Mouse (Mus musculus): Measurements from ENCODE around the gene Tbl3.

DNA sequence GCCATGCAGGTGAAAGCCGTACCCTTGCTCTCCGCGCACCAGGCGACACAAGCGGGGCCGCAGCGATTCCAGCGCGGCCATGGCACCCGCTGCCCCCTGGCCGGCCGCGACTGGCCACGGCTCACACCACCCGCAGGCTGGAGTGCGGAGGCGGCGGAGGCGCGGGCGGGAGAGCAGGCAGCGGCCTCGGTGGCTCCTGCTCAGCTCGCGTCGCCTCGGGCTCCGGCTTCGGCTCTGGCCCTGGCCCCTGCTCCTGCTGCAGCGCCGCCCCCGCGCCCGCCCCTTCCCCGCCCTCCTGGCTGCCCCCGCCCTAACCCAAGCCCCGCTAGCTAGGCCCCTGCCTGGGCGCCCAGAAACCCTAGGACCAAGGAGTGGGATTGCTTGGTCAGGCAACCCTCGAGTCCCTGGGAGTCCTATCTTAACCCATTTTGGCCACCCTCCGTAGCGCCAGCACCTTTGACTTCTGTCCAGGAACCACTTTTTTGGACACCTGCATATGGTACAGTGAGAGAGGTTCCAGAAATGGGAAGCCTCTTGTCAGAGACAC is 57.3 kb downstream of the Tbl3 start, which contains the start of gene Slc9a3r2:
- no peak for TF ChIP-seq CTCF (IDR thresholded peaks at IDR 0.05; ENCODE audit: low read depth)
- TF ChIP-seq EP300 (IDR thresholded peaks at IDR 0.05; ENCODE audit: low read depth), result no peak

Measured in liver, postnatal 0 days (tissue).